Mouse (Mus musculus) lung, embryonic 14.5 days (tissue): ENCODE measurements around the gene Actn4. TPM values are rescaled to one million over a fixed set of nuclear protein-coding genes. Genes with fewer than 3 reads are reported as not detected.
A peak's percentile ranks its signal among the peaks of the same experiment; 100 is the strongest.

ENCODE experiments used
- ATAC-seq: fragments of 200-750 bp; cut with Nextera tagmentation; 2 replicates; pipeline ENCODE4 v1.8.0; 2017; ENCODE audit warnings: mild to moderate bottlenecking, moderate TSS enrichment, moderate library complexity; ENCODE audit not compliant: insufficient read depth
- DNase-seq: peaks from one replicate; pipeline ENCODE4 v3.0.0-alpha.2; 2015
- H3K27ac ChIP-seq: fragments of 300-500 bp; sonication (generic); 2 replicates; pipeline ENCODE4 v1.5.1; 2014; ENCODE audit warnings: low read depth, mild to moderate bottlenecking, moderate library complexity
- H3K27me3 ChIP-seq: fragments of 300-500 bp; sonication (generic); 2 replicates; pipeline ENCODE4 v1.6.1; 2014; ENCODE audit warnings: low read length, control low read depth; ENCODE audit not compliant: insufficient read depth
- H3K36me3 ChIP-seq: fragments of 300-500 bp; sonication (generic); 2 replicates; pipeline ENCODE4 v1.6.1; 2014; ENCODE audit warnings: control low read depth; ENCODE audit not compliant: insufficient read depth
- H3K4me1 ChIP-seq: fragments of 300-500 bp; sonication (generic); 2 replicates; pipeline ENCODE4 v1.6.1; 2014; ENCODE audit warnings: antibody characterized with exemption, control low read depth; ENCODE audit not compliant: insufficient read depth
- H3K4me2 ChIP-seq: fragments of 300-500 bp; sonication (generic); 2 replicates; pipeline ENCODE4 v1.6.1; 2014; ENCODE audit warnings: mild to moderate bottlenecking
- H3K4me3 ChIP-seq: fragments of 300-500 bp; sonication (generic); 2 replicates; pipeline ENCODE4 v1.5.1; 2014; ENCODE audit warnings: low read depth, low read length
- H3K9ac ChIP-seq: fragments of 300-500 bp; sonication (generic); 2 replicates; pipeline ENCODE4 v1.6.1; 2014
- H3K9me3 ChIP-seq: fragments of 300-500 bp; sonication (generic); 2 replicates; pipeline ENCODE4 v1.6.1; 2016; ENCODE audit warnings: low read depth, low read length, control low read depth
- CTCF ChIP-seq: IDR thresholded peaks from 2 replicates; pipeline ENCODE4 v1.5.1; 2016; ENCODE audit warnings: antibody characterized with exemption, low read depth
- WGBS: fragments of 180-500 bp; shearing (Covaris S2); extraction: QIAGEN DNeasy Blood & Tissue Kit; methylation state at CpG from one replicate; pipeline ENCODE4 v1.1.7; 2014; 5-methylcytosine and 5-hydroxymethylcytosine counted together
- polyA plus RNA-seq: library from polyadenylated mRNA; unstranded; fragments of >200 nt; fragmentation: Nextera tagmentation; extraction: Ambion mirVana; gene quantifications from 2 replicates; pipeline ENCODE4 v1.2.1, GENCODE M21; 2014

The Actn4 gene
- polyA plus RNA-seq, 1 experiment from 2014 or later: 270 TPM

DNA sequence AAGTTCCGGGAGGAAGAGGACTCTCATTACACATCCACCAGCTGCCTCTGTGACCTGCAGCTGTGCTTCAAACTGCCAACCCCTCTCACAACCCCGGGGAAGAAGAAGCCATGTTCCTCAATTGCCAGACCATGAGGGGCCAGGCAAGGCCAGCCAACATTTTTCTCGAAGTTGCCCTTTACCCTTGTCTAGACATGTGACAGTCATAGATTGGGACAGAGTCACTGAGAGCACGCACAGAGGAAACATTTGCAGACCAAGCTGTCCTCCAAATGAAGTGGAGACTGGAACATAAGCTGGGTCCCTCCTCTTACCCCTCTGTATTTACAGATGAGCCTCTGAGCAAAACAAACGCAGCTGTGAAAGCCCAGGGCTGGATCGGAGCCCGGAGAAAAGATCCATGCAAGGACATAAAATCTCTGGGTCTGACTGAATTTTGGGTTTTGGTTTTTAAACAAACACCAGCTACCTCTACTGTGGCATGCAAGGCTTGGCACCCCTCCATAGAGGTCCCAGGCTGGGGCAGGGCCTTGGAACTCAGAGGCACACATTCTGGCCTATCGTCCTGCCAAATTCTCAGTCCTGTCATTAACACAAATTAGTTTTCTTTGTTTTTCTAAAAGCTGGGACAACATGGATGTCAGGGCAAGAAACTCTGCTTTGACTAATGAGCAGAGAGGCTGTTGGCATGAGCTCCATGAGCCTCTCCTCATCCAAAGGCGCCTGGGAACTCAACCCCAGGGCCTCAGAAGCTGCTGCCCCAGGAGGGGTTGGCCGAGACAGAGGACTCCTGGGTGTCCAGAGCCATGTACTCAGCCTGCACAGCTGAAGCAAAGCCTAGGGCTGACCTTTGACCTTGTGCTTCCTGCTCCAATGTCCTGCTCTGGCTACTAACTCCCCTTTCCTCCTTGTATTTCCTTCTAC lies 44.4 kb downstream of the Actn4 start:
- peaks cover 57% of the 10 kb centered on the region for H3K36me3 ChIP-seq
- ATAC-seq (peak; percentile 80), DNase-seq (peak; percentile 94)
- no peak overlapping the region for H3K4me3 ChIP-seq
- TF ChIP-seq CTCF: no peak
- peak overlapping the region; percentile 71; the same call in 1 of the 2 replicates for H3K27ac ChIP-seq
- peaks cover 28% of the 10 kb centered on the region for H3K4me1 ChIP-seq
- no peak overlapping the region for H3K9ac ChIP-seq
- WGBS: 34% methylated on average over 10 of the region's 10 CpGs
- no peaks in the 10 kb centered on the region for H3K9me3 ChIP-seq
- H3K27me3 ChIP-seq: no peaks in the 10 kb centered on the region
- peak overlapping the region; percentile 14; the same call in 1 of the 2 replicates for H3K4me2 ChIP-seq

DNA sequence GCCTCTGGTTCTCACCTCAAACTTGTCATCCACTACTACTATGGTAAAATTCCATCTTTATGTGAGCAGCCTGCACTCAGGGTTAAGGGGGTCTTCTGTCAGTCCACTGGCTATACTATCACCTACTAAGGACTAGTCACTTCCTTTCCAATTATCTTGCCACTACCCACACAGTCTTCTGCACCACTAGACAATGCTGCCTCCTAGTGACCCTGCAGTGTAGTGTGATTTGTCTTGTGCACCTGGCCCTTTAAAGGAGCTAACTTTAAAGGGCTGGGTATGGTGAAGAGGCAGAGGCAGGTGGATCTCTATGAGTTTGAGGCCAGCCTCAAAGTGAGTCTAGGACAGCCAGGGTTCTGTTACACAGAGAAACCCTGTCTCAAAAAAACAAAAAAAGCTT lies 45.6 kb downstream of the Actn4 start:
- DNase-seq: no peak
- no peak overlapping the region for H3K4me2 ChIP-seq
- H3K9ac ChIP-seq: no peak overlapping the region
- no peak overlapping the region for H3K4me3 ChIP-seq
- H3K36me3 ChIP-seq: peaks cover 69% of the 10 kb centered on the region
- H3K4me1 ChIP-seq: peaks cover 25% of the 10 kb centered on the region
- no peaks in the 10 kb centered on the region for H3K27me3 ChIP-seq
- no peaks in the 10 kb centered on the region for H3K9me3 ChIP-seq
- peak; percentile 43 for TF ChIP-seq CTCF
- H3K27ac ChIP-seq: no peak overlapping the region
- no peak for ATAC-seq

DNA sequence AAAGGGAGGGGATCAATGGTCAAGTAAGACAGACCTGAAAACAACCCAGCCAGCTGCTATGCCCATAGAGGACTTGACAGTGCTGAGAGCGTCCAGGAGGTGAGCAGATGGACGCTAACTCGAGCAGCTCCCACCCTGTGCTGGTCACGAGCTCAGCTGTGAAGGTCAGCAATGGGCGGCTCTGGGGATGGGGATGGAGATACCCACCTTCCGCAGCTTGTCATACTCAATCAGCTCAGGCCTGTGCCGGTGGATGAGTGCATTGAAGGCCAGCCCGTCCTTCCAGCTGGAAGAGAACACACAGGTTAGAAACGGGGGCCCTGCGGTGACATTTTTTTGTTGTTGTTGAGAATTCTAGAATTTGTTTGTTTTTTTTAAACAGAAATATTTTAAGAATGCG lies 49.0 kb downstream of the Actn4 start:
- H3K9me3 ChIP-seq: no peaks in the 10 kb centered on the region
- no peak overlapping the region for H3K4me2 ChIP-seq
- H3K36me3 ChIP-seq: peaks cover 92% of the 10 kb centered on the region
- no peak overlapping the region; the same call in 1 of the 2 replicates for H3K27ac ChIP-seq
- TF ChIP-seq CTCF: no peak
- ATAC-seq (no peak), DNase-seq (no peak)
- no peak overlapping the region for H3K9ac ChIP-seq
- WGBS: 69% methylated on average over 11 of the region's 11 CpGs
- H3K27me3 ChIP-seq: no peaks in the 10 kb centered on the region
- H3K4me1 ChIP-seq: peaks cover 2% of the 10 kb centered on the region; the same call in 1 of the 2 replicates
- no peak overlapping the region for H3K4me3 ChIP-seq

DNA sequence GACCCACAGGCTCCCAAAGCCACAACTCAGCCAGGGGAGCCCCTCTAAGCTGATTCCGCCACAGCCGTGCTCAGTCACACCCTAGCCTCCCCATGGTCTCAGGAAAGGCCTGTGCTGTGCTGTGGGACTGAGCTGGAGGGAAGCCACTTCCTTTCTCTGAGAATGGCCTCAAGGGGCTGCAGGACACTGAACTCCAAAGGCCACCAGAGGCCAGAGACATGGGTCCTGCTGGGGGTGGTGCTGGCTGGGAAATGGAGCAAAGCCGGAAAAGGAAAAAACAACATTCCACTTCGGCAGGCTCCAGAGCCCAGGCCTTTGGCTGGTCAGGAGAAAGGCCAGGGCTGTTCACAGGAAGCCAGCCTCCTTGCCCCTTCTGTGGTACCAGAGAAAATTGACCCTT lies 50.5 kb downstream of the Actn4 start:
- Histone ChIP-seq H3K4me2 (no peak overlapping the region), H3K4me1 (no peaks in the 10 kb centered on the region), H3K9ac (no peak overlapping the region), H3K9me3 (no peaks in the 10 kb centered on the region), H3K36me3 (peaks cover 98% of the 10 kb centered on the region), H3K27me3 (no peaks in the 10 kb centered on the region), H3K4me3 (no peak overlapping the region), H3K27ac (peak overlapping the region; percentile 69)
- DNase-seq (peak; percentile 66), ATAC-seq (peak; percentile 59)
- TF ChIP-seq CTCF: no peak; the same call in 1 of the 2 replicates
- 77% methylated on average over 4 of the region's 4 CpGs for WGBS

DNA sequence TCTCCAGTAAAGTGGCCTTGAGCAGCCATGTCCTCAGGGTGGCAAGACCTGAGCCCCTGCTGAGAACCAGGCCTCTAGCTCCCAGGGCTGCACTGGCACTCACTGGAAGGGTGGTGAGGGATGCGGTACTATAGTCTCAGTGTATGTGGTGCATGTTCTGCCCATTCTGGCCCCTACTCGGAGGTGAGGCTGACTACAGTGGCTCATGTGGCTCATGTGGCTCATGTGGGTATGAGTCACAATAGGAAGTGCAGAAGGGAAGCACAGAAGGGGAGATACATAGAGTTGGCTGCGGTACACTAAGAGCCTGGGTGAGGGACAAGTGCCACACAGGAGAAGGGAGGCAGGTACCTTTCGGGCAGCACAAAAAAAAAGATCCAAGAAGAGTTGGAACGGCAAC lies 54.9 kb downstream of the Actn4 start:
- Histone ChIP-seq H3K4me1 (no peaks in the 10 kb centered on the region), H3K4me2 (no peak overlapping the region), H3K4me3 (no peak overlapping the region), H3K36me3 (peaks cover 99% of the 10 kb centered on the region), H3K27ac (no peak overlapping the region), H3K9ac (no peak overlapping the region), H3K27me3 (no peaks in the 10 kb centered on the region), H3K9me3 (no peaks in the 10 kb centered on the region)
- no peak for TF ChIP-seq CTCF
- DNase-seq (no peak), ATAC-seq (no peak)
- WGBS: 88% methylated on average over 5 of the region's 5 CpGs

DNA sequence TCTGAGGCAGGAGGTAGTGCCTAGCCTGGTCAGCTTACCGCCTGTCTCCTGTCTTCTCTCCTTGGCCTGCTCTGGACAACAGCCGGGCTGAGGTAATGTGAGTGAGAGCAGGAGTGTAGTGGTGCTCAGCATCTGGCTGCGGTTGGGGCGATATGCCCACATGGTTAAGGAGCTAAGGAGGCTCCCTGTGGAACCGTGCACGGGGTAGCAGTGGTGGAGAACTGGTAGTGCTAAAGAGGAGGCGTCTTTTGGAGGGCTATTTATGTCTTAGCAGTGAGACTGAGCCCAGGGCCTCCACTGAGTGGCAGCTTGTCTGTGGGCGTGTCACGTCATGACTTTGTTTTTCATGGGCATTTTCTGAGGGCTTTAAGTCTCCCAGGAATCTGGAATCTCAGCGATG lies 58.4 kb downstream of the Actn4 start:
- no peak overlapping the region for H3K27ac ChIP-seq
- 87% methylated on average over 10 of the region's 10 CpGs for WGBS
- H3K36me3 ChIP-seq: peaks cover 100% of the 10 kb centered on the region
- ATAC-seq: no peak
- H3K9ac ChIP-seq: no peak overlapping the region
- H3K27me3 ChIP-seq: no peaks in the 10 kb centered on the region
- H3K9me3 ChIP-seq: no peaks in the 10 kb centered on the region
- TF ChIP-seq CTCF: no peak
- DNase-seq: no peak
- no peak overlapping the region for H3K4me3 ChIP-seq
- no peak overlapping the region for H3K4me2 ChIP-seq
- H3K4me1 ChIP-seq: no peaks in the 10 kb centered on the region

DNA sequence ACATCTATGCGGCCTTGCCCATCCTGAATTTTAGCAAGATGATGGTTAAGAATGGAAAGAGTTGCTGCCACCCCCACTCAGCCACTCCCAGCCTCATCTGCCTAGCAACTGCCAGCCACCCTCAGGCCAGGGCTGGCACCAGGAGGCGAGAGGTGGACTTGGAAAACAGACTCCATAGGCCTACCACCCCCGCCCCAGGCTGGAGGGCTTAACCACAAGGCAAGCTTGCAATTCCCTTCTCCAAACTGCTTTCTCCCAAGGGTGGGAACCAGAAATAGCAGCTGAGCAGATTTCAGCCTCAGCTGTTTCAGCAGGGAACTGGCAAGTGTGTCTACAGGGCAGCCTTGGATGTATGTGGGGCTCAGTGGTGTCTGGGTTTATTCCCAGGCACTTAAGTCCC lies 59.3 kb downstream of the Actn4 start:
- H3K4me1 ChIP-seq: no peaks in the 10 kb centered on the region
- WGBS: 90% methylated on average over 3 of the region's 3 CpGs
- DNase-seq: no peak
- H3K27me3 ChIP-seq: no peaks in the 10 kb centered on the region
- no peak for TF ChIP-seq CTCF
- H3K9me3 ChIP-seq: no peaks in the 10 kb centered on the region
- H3K27ac ChIP-seq: no peak overlapping the region
- peaks cover 100% of the 10 kb centered on the region for H3K36me3 ChIP-seq
- H3K9ac ChIP-seq: no peak overlapping the region
- H3K4me3 ChIP-seq: no peak overlapping the region
- no peak overlapping the region for H3K4me2 ChIP-seq
- ATAC-seq: no peak
